Mouse (Mus musculus) bone marrow, adult 2 months (tissue): ENCODE results near the gene D7Ertd443e. TPM values are rescaled to one million over a fixed set of nuclear protein-coding genes. Genes with fewer than 3 reads are reported as not detected.

ENCODE experiments used
- H3K27ac ChIP-seq: fragments of 200-500 bp; 2 replicates; pipeline ENCODE4 v1.5.1; 2012; ENCODE audit warnings: low read depth, mild to moderate bottlenecking, control low read depth, inconsistent platforms, low read length; ENCODE audit not compliant: control insufficient read depth, poor library complexity, insufficient read depth
- H3K4me1 ChIP-seq: fragments of 200-500 bp; 2 replicates; pipeline ENCODE4 v1.6.1; 2011; ENCODE audit warnings: low read length; ENCODE audit not compliant: control insufficient read depth, insufficient read depth
- H3K4me3 ChIP-seq: fragments of 200-500 bp; replicated peaks from 2 replicates; pipeline ENCODE3; 2011; ENCODE audit warnings: mild to moderate bottlenecking, low read depth, low read length, control low read depth; ENCODE audit not compliant: control insufficient read depth
- CTCF ChIP-seq: fragments of 200-500 bp; IDR thresholded peaks from 2 replicates; pipeline ENCODE4 v1.5.1; 2011; ENCODE audit warnings: low read length, control low read depth; ENCODE audit not compliant: control insufficient read depth, insufficient read depth
- POLR2A ChIP-seq: fragments of 200-500 bp; IDR thresholded peaks from 2 replicates; pipeline ENCODE4 v1.6.1; 2011; ENCODE audit warnings: low read depth, mild to moderate bottlenecking, control low read depth, low read length, borderline replicate concordance; ENCODE audit not compliant: control insufficient read depth
- WGBS: fragments of 180-500 bp; shearing (Covaris S2); methylation state at CpG from one replicate; pipeline ENCODE4 v1.1.7; 2018; 5-methylcytosine and 5-hydroxymethylcytosine counted together
- polyA plus RNA-seq: library from polyadenylated mRNA; stranded (reverse); fragments of >200 nt; gene quantifications from 2 replicates; pipeline ENCODE4 v1.2.4, GENCODE M21; 2011; ENCODE audit warnings: low replicate concordance; ENCODE audit not compliant: missing spikeins, insufficient read depth, insufficient read length

The D7Ertd443e gene
- polyA plus RNA-seq, 1 experiment = not detected

DNA sequence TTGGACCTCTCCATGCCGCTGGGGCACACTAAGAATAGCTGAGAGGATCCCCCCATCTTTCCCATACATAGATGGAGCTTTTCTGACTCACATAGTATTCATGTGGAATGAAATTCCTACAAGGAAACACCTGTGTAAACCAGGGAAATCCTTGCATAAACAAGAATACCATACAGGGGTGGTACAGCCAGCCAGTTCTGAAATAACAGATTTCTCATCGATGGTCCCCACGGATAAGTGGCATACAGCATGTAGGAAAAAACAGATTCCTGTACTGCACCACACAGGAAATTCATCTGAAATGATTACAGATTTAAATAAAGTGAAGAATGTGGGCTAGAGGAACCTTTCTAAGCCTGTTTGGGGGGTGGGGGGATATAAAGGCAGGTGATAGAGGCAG lies 49.5 kb downstream of the D7Ertd443e start:
- H3K4me1 ChIP-seq = no peaks in the 10 kb centered on the region
- no peak overlapping the region for H3K4me3 ChIP-seq
- H3K27ac ChIP-seq = no peak overlapping the region
- no peak for TF ChIP-seq POLR2A
- no peak for TF ChIP-seq CTCF
- 31% methylated on average over 3 of the region's 3 CpGs for WGBS

DNA sequence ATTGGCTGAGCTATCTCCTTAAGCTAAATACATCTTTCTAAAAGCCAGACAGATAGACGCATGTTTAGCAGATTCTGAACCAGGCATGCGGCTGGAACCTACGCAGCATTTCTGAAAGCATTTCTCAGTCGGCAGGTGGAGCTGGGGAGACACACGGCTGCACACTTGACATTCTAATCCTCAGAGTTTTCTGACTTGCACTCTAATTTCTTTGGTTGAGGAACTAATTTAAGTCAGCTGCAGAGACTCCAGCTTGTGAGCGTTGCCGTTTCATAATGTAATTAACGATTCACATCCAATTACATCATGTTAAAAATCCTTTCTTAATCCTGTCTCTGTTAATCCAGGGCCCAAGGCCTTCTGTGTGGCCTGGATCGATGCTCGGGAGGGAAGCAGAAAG lies 64.5 kb downstream of the D7Ertd443e start:
- H3K4me3 ChIP-seq = no peak overlapping the region
- WGBS = 85% methylated on average over 10 of the region's 10 CpGs
- TF ChIP-seq CTCF = no peak
- TF ChIP-seq POLR2A = no peak
- H3K27ac ChIP-seq = no peak overlapping the region
- H3K4me1 ChIP-seq = no peaks in the 10 kb centered on the region

DNA sequence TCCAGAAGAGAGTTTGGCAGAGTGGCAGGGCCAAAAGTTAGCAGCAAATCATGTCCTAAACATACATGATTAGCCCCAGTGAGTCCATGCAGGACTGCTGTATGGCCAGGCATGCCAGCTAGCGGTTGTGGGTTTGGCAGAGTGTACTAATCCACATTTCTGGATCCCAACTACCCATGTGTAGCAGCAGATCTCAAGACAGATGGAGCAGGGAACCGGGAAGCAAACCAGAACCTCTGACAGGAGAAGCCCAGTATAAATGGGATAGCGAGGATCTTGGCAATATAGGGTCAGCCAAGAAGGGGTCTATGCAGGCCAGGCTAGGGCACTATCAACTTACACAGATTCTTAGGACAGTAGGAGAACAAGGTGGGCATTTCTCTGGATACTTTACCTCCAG lies 83.4 kb downstream of the D7Ertd443e start:
- Histone ChIP-seq H3K27ac (no peak overlapping the region), H3K4me3 (no peak overlapping the region), H3K4me1 (no peaks in the 10 kb centered on the region)
- WGBS = 71% methylated on average over 3 of the region's 3 CpGs
- TF ChIP-seq POLR2A = no peak

DNA sequence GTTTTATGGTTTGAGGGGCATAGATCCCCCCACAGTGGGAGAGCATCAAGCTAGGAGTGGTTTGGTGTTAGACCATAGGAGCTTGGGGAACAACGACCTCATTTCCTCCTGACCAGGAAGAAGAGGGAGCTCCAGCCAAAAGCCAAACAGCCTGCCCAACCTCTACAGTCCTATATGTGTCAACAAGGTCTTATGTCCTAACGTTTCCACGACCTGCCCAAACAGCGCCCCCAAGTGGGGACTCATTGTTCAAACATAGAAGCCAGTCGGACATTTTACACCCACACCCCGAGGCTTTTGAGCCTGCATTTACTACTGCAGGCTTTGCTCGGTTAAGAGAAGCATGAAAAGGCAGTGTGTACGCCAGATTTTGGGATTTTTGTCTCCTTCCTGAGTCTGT lies 84.2 kb downstream of the D7Ertd443e start:
- no peaks in the 10 kb centered on the region for H3K4me1 ChIP-seq
- no peak overlapping the region for H3K4me3 ChIP-seq
- no peak overlapping the region for H3K27ac ChIP-seq
- TF ChIP-seq CTCF (no peak), POLR2A (no peak)
- WGBS = 44% methylated on average over 8 of the region's 8 CpGs

DNA sequence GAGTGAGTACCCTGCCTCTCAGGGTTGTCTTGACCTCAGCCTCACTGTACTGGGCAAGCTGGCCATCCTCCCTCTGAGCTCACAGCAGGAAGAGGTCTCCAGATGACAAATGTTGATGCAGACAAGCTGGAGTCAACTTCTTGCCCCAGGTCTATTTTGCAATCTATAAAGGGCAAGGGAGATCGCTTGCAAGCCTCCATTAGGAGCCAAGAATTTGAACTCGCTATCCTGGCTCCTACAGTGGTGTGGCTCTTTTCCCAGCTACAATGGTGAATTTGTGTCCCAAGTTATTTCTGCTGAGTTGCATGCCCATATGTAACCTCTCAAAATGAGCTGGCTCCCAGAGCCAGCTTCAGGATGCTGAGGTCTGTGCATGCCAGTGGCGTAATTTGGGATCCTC lies 92.7 kb downstream of the D7Ertd443e start:
- TF ChIP-seq POLR2A (no peak), CTCF (no peak)
- Histone ChIP-seq H3K4me1 (no peaks in the 10 kb centered on the region), H3K4me3 (no peak overlapping the region), H3K27ac (no peak overlapping the region)
- 80% methylated on average over 3 of the region's 3 CpGs for WGBS

DNA sequence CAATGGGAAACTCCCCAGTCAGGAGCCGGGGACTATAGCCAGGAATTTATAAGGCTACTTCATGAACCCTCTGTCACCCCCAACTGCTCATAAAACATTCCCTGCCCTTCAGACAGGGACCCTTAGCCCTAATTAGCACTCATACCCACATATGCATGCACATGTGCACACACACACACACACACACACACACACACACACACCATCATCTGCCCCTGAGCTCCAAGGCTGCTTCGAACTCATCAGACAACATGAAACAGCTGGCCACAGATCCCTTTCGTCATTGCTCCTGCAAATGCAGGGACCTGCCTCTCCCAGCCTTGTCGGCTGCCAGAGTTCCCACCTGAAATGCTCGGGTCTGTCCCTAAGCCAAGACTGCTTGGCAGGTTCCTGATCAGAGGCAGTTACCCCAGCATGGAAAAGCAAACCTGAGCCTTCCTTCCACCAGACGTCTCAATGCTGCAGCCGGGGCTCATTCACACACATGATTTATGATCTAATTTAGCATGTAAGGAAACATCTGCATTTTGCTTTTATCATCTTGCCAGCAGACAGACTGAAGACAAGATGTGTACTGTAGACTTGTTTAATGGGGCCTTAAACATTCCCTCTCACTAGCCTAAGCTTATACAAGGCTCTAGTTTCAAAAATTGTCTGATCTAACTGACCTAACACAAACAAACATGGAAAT lies 95.7 kb downstream of the D7Ertd443e start:
- Histone ChIP-seq H3K4me3 (no peak overlapping the region), H3K4me1 (no peaks in the 10 kb centered on the region), H3K27ac (no peak overlapping the region)
- 24% methylated on average over 7 of the region's 7 CpGs for WGBS
- TF ChIP-seq POLR2A = no peak
- TF ChIP-seq CTCF = no peak

DNA sequence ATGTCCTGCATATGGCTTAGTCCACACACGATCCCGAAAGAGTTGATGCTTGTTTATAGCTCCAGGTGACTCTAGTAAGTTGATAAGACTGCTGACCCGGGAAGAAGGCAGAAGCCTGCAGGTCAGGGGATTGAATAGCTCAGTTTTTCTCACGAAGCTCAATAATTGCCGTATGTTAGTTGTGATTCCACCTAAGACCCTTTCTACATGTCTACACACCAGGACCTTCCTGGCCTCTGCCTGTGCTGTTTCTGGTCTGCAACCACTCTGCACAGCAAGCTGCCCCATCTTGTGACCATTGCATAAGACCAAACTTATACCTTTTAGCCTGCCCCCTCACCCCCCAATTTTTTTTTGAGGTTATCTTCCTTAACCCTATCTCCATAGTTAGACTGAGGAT lies 96.3 kb downstream of the D7Ertd443e start:
- H3K4me1 ChIP-seq = no peaks in the 10 kb centered on the region
- no peak for TF ChIP-seq POLR2A
- no peak for TF ChIP-seq CTCF
- 71% methylated on average over 5 of the region's 5 CpGs for WGBS
- H3K4me3 ChIP-seq = no peak overlapping the region
- no peak overlapping the region for H3K27ac ChIP-seq

DNA sequence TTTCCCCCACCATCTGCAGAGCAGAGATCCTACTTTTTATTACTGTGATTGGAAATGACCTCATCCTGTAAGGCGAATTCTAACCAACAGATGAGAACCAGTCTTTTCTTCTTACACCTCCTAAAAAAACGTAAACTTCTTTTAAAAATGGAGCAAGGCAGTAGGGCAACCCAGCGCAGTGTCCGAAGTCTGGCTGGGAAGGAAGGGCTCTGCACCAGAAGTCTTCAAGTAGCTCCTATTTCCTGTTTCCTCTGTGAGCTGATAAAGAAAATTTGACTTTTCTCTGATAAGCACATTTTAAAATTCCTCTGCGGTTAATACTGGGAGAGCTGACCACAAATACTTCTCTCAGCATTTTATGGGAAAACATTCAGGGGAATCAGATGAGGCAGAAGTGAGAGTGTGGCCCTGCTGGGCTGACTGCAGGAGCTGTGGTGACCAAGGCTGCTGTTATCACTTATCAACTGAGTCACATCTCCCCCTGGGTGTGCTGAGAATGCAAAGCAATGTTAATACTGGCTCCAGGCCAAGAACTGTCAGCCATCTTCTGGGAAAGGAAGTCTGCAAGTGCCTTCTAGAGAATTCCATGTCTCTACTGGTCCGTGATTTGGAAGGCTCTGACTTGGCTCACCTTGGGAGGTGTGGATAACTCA lies 97.8 kb downstream of the D7Ertd443e start:
- TF ChIP-seq POLR2A = no peak
- TF ChIP-seq CTCF = no peak
- WGBS = 7% methylated on average over 6 of the region's 6 CpGs
- Histone ChIP-seq H3K27ac (no peak overlapping the region), H3K4me3 (no peak overlapping the region), H3K4me1 (no peaks in the 10 kb centered on the region)
